Mouse (Mus musculus) frontal cortex, postnatal 25 days (tissue): ENCODE results near the gene Hs6st2.

Experiments
- DNase-seq, 2 experiments: peaks; one replicate each; pipeline ENCODE4 v3.0.0; 2022; ENCODE audit warnings: low spot score in 2 of 2

Hs6st2 gene

DNA sequence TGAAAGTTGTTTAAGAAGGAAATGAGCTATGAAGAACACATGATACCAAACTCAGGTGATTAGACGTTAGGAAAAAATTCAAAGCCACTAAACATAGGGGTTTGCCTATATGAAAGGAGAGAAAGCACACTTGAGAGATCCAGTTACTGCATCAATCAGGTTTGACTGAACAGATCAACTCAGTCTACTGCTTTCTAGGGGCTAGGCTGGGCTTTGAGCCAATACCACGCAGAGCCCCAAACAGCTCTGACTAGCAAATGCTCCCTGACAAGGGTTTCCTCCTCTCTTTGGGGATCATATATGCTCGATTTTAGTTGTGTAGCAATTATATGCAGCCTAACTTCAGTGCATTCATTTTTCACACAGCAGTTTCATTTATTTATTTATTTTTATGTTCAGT lies 96.2 kb downstream of the Hs6st2 start:
- DNase-seq, result no peak

DNA sequence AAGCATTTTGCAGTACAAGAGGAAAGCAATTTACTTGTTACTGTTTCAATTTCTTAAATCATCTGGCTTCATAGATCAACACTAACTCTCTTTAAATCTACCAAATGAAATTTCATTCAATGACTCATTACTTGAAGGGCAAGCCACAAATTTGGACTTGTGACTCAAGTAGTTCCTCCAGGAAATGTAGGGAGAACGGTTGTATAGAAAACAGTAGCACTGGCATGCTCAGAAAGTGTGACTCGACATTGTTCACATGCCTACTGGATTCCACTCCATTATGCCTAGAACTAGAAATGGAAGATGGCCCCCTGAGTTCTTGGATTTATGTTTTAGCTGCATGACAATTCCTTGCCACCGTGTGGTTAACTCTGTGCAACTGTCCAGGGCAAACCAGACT lies 100.0 kb downstream of the Hs6st2 start:
- no peak for DNase-seq

DNA sequence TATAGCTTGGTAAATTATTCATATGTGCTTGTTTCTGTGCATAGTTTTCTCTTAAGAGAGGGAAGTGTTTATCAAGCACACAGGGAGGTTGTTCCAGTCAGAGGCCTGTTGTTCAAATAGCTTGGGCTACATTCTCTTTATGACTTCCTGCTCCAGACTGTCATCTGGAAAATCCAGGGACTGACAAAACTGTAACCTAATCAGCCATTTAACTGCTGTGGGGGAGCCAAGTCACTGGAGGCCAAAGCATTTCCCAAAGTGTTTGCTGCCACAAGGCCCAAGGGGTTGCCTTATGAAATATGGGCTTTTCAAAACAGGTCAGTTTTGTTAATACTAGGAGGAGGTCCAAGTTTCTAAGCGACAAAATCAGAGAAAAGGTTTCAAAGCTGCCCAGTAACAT lies 119.8 kb downstream of the Hs6st2 start:
- DNase-seq, result no peak

DNA sequence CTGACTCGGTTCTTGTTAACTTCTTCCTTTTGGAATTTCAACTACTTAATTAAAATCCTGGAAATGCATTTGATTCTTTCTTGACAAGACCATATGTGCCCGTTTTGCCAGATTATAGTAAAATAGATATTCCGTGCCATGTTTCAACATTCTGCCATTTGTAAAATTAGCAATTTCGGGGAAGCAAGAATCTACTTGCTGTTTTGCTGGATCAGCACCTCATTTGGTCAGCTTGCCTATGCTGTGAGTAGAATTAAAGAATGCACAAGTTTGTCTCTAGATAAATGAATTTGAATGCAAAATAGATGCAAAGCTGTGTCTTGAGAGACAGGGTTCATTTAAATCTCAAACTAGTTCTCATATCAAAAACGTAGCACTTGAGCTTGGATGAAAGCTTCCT lies 142.0 kb downstream of the Hs6st2 start:
- no peak for DNase-seq

DNA sequence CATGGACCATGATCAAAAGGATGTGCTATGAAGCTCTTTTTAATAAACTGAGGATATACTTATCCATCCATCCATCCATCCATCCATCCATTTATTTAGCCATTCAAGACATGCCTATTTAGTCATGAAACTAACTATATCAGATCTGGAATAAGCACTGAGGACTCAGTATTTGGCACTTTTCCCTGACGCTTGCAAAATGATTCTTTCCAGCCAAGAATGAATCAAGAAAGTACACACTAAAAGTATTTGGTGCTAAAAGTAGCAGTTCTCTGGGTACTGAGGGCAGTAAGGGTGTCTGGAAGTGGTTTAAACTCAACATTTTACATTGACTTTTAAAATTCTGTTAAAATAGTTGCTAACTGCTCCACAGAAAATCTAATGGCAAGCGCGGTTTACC lies 144.6 kb downstream of the Hs6st2 start:
- DNase-seq, result no peak

DNA sequence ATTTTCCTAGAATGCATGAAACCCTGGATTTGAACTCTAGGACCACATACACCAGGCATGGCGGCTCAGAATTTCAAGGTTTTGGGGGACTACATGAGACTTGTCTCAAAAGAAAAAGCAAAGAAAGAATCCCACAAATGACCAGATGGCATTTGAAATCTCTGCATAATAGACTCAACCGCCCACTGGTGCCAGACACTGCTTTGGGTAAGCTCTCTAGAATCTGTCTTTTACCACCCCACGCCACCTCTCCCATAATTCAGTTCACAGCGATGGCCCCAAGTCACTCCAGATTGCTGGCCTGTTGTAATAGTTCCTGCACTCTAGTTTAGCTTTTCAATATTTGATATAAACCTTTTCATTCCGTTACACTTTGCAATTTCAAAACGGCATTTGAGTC lies 146.4 kb downstream of the Hs6st2 start:
- no peak for DNase-seq

DNA sequence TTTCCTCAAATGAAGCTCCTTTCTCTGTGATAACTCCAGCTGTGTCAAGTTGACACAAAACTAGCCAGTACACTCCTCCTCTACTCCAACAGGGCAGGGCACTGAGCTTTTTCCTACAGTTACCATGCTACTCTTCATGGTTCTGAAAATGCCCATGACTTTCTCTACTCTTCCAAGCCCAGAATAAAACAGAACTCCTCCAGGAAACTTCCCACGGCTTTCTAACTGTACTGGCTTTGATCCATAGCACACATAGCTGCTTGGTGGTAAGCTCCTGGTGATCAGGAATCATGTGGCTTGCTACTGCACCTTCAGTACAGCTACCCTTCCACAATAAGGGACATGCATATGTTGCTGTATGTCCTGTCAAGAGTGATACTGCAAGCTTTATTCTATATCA lies 150.5 kb downstream of the Hs6st2 start:
- DNase-seq, result no peak

DNA sequence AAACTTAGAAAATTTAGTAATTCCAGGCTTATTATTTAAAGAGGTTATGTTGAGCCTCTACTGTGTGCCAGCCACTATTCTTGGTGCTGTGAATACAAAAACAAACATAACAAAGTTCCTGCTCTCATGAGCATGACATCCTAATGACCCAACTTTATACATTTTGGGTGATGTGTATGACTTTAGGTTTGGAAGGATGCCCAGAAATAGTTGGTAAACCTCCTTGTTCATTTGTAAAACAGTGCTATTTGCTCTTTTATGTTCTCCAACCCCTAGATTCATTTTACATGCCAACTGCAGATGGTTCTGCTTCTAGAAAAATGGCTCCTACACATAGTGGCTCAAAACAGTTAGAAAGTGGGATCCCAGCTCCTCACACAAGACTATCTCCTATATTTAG lies 153.1 kb downstream of the Hs6st2 start:
- no peak for DNase-seq

DNA sequence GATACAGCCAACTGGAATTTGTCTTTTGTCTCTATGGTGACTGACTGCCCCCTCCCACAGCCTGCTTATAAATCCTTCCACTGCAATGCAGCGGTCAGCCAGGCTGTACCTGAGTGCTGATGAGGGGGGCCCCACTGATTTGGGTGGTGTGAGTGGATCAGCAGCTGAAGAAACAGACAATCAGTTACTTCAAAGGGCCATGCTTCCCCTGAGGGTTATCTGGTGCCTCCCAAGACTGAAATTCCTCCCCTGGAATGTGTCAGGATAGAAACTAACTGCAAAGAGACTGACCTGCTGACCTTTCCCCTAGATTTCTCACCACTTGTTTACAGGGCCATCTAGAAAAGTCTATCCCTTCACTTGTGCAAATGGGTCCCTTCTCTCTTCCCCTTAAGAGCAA lies 166.8 kb downstream of the Hs6st2 start:
- DNase-seq, result no peak

DNA sequence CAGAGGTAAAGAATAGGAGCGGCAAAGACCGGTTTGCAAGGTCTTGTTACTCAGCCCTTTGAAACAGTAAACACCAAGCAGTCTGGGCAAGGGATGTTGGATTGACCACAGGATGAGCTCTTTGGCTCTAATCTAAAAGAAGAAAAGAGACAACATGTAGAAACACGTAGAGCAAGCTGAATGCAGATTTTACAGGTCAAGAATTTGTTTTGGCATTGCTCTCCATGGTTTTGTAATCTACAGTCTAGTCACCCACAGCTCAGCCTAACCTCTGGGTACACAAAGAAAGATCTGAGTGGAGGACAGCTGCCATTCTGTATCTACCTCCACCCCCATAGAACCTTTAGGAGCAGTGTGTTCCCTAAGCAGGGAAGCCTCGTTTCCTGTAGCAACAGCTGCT lies 175.1 kb downstream of the Hs6st2 start:
- no peak for DNase-seq

DNA sequence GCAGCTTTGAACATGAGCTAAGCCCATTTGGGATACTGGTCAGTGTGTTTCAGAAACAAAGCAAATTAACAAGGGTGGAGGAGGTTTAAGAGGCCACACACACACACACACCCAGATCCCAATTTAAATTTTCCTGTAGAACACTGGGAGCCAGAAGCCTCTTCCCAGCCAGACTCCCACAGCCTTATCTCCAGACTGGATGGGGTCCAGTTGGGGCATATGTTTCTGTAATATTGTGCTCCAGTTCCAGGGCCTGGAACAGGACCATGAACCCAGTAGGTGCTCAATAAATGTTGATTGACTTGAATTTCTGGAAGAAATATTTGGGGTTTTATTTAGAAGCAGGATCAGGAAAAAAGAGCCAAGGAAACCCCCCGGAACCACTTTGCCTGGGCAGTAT lies 176.0 kb downstream of the Hs6st2 start:
- DNase-seq, result no peak

DNA sequence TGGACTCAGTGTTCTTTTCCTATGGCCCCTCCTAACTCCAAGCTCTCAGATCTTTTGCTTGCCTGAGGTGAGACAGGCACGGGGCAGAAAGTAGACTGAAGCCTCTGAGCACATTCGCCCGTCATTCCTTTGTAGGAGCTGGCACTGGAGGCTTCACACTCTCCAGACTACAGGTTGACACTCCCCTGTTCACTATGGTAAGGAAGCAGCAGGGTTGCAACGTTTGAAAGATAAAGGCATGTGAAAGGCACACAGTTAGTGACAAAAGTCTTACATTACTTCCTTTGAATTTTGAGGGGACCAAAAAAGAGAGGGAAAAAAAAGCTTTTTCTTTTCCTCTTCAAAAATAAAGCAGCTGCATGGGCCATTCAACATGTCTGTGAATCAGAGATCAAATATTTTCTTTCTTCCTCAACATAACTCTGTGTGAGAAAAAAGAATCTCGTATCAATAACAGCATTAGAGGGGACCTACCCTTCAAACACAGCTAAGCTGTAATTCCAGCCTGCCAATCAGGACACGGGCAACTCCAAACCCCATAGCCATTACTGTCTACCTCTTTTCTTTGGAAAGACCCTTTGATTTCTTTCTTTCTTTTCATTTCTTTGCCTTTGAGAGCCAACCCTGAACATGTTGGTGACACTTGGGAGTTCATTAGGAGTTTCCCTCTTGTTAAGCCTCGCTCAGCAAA lies 177.7 kb downstream of the Hs6st2 start:
- DNase-seq, result no peak

DNA sequence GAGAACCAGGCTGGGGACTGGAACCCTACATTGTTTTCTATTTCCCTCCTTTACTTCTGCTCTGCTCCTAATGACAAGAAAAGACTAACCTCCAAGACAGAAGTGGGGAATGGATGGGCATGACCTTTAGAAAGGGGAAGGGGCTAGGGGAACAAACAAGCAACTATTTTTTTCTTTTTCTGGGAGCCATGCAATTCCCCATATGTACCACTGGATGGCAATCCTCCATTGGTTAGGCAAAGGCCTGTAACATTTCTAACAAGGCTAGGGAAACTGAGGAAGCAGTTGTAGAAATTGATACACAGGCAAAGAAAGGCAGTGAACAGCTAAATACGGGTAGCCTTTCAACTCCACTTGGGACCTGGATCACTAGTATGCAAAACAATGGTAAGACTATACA lies 183.8 kb downstream of the Hs6st2 start:
- DNase-seq, result no peak

DNA sequence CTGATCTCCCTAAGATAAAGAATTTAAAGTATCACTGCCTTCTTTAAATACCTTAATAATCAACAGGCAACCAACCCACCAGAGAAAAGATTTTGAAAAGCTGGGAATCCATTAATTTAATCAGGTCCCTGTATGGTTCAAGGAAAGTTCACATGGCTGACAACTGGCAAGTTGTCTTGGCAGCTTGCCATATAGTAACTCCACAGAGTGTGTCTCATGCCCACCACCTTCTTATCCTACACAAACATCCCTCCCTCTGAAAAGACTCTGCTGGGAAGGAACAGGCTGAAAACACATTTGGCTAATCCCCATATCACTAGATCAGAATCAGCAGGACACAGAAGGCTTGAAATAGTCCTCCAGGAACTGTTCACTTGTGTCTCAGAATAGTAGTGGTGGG lies 193.3 kb downstream of the Hs6st2 start:
- DNase-seq, result no peak

DNA sequence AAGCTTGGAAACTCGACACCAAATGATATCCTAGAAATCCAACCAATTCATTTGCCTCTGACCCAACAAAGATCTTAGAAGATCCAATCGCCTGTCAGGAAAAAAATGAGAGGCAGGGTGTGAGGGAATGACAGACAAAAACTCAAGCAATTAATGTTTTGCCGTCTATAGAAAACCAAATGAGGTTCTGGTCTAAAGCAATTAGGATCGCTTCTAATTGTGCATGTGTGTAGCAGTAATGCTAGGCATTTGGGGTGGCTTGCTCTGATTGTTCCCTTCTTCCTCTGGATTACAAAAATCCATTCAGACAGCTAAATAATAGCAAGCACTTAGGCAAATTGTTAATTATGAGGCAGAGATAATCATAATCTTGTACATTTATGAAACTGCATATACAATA lies 212.2 kb downstream of the Hs6st2 start:
- no peak for DNase-seq

DNA sequence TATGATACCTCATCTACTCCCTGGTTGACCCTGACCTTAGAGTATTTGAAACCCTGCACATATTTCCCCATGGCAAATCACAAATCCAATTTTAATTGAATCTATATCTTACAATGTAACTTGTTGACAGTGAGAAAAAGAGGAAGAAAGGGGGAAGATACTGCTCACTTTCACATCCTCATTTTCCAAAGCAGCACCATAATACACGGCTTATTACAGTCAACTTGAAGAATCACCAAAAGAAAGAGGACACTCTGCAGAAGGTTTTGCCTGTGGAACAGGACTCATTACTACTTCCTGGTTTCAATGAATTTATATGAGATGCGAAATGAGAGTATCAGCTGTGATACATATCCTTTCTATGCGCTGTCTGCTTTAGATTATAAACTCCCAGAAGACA lies 220.2 kb downstream of the Hs6st2 start:
- no peak for DNase-seq

DNA sequence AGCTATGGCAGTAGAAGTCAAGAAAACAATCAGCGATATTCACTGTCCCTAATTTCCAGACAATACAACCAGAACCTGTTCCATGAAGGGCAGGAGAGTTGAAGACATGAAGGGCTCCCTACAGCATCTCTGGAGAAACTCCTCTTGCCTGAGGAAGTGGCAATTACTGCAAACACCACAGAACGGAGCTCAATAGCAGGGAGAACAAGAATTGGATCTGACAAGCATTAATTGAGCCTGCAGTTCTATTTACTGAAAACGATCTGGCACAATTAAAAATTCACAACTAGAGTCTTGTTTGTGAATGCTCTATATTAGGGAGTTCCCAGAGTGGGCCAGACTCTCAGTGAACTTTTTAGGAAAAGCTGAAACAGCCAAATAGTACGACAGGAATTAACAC lies 238.3 kb downstream of the Hs6st2 start:
- DNase-seq, result no peak

DNA sequence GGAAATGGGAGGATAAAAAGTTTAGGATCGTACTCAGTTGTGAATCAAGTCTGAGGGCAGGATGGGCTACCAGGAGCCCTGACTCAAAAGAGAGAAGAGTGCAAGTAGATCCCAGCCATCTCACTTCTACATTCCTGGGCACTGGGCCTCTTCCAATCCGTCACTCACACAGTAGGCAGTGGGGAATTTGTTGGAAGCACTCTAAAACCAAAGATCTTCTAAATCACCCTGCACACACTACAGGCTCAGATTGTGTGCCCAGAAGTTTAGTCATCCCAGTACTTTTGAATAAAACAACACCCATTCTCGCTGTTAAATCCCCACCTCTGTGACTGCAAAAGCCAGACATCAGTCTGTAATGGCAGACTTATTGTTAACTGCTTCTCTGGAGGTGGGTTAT lies 249.9 kb downstream of the Hs6st2 start:
- no peak for DNase-seq

DNA sequence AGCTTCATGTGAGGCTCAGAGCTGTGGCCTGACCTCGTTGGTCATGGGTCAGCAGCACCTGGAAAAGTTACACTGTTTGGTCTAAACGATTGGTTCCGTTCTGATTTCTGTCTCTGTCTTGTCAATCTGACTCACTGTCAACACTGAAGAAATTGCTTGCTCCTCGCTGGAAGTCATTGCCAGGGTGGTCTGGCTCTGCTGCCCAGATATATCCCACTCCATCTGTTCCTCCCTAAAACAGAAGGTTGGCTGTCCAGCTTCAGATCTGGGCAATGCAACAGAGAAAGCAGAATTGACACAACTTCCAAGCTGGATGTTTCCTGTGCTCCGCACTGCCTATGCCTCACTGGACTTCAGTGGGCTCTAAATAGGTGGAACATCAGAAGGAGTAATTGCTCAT lies 256.6 kb downstream of the Hs6st2 start:
- no peak for DNase-seq

DNA sequence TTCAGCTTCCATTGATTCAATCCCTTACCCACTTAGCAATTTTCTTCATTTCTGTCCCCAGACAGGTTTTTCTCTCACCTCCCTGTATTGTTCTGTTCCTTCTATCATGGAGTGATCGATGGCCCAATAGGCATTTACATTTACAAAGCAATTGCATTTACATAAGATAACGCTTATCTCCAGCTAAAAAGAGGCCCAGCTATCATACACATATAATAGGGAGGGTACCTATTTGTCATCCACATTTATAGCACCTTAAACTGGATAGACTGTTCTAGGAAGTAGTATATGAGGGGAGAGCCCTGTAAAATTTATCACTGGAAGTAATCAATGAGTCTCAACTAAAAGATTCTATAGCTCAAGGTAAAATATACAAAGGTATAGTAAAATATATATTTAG lies 271.4 kb downstream of the Hs6st2 start:
- no peak for DNase-seq

DNA sequence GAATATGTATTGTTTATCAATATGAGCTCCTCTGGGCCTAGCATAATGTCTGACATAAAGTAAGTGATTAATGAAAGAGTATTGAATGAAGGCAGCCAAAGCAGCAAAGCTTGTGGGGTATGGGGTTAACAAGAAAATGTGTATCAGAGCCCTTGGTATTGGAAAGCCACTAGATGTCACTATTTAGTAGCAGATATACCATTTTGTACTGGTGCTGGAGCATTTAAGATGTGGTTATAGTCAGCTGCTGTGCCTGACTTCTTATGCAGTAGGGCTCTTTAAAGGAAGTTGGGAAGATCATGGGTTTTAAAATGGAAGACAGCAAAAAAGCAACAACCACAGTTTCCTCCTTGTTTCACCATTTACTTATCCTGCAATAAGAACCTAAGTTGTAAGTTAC lies 284.2 kb downstream of the Hs6st2 start:
- DNase-seq, result no peak

DNA sequence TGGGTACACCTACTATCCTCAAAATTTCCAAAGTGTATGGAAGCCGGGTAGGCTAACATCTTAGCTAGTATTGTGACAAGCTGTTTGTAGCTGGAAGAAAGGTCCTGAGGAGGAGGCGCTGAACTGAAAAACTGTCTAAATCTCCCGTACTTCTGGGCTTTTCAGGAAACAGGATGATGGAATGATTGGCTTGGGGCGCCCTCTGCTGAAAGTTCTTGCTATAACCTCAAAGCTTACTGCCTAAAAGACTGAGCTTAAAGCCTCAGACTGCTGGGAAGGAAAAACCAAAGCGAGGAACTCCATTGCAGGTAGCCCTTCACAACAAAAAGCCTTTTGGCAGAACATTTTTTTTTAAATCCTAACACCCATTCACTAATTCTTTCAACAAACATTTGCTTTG lies 307.0 kb downstream of the Hs6st2 start:
- DNase-seq, result peak; percentile 55 to 65

DNA sequence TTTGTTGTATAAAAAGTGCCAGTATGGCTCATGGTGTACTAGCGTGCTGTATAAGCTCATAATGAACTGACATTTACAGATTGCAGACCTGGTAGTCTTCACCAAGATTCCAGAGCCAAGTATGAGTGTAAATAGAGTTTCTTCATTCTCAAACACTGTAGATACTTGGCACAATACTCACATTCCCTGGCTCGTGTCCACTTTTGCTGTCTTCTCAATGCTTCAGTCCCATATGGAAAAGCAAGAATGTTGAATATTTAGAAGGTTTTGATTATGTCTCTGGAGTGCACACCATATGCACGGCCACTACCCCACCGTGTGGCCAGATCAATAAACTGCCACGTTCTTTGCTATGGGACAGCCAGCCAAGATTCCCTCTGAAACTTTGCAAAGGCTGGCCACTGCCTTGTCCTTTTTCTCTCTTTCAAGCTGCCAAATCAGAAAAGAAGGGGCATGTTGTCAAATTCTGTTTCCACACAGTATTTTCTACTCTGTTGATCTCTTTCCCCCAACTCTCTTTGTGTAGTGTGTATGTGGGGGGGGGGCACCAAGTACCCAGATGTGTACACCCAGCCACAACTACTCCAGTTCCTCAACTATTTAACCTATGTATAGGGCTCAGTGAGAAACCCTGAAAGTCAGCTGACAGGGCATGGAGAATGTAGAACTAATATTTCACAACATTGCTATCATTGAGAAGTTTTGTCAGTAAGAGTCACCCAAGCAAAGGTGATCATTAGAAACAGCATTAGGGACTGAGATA lies 309.0 kb downstream of the Hs6st2 start:
- no peak for DNase-seq

DNA sequence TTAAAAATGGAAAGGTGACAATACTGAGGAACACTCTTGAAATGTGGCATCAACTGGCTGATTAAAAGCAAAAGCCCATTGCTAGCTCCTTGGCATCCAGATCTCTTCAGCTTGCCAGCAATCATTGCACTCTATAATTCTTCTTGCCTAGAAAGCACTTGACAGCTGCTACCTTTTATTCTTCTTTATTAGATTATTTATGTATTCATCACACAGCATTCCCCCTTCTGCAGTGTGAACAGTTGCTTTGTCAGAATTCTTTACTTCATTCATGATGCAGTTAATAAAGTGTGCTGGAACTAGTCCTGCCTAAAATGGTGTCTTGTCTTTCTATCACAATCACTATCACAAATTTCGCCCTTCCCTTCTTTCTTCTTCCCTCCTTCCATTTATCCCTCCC lies 332.0 kb downstream of the Hs6st2 start:
- no peak for DNase-seq
